23 mouse cellular contexts compared by ENCODE assay signal in genomic region chr2:169607787-169608186, GRCm38 (mm10). TPM values are rescaled to one million over a fixed set of nuclear protein-coding genes. Genes with fewer than 3 reads are reported as not detected.
DNase-seq lines count a peak whose midpoint lies in the region; ATAC-seq and TF ChIP-seq lines count a peak whose summit lies in the region.
"Had no signal": no experiment of that assay in that cellular context is flagged by ENCODE, and none has a peak within 500 bp of the region (broad histone marks: within the 10 kb centered on the region; RNA-seq: fewer than 3 reads in every experiment).

No protein-coding gene starts in this region.

- H3K9ac ChIP-seq in heart, embryonic 12.5 days: no peak overlapping the region
- H3K9ac ChIP-seq: kidney, embryonic 15.5 days had no signal

- TF ChIP-seq CTCF in lung, adult 2 months (IDR thresholded peaks at IDR 0.05; ENCODE audit: insufficient read depth, low read length): no peak

- H3K27me3 ChIP-seq in heart, embryonic 12.5 days (replicated peaks): peaks cover 7% of the 10 kb centered on the region; the same call in 1 of the 2 replicates
- H3K27me3 ChIP-seq: CH12.LX; kidney, embryonic 15.5 days had no signal

- no peak for ATAC-seq in heart, embryonic 12.5 days (ENCODE audit: insufficient number of reproducible peaks, low FRiP score)
- ATAC-seq: hindbrain, postnatal 0 days; midbrain, embryonic 16.5 days had no signal

- DNase-seq in heart, postnatal 14 days: no peak
- DNase-seq in fibroblast of lung, adult 2 months (ENCODE audit: low read depth): peak; percentile 34
- DNase-seq in lung, adult 2 months: peak; percentile 21
- peak; percentile 46 for DNase-seq in lung, postnatal 36 days
- no peak for DNase-seq in cerebellum, adult 9-10 months
- DNase-seq in right cerebral cortex, adult 2 months (ENCODE audit: low spot score in 2 of 2): no peak
- no peak for DNase-seq in spleen, postnatal 36 days (ENCODE audit: low spot score in 2 of 2)
- DNase-seq: adrenal gland, adult 2 months; cerebellum, postnatal 25 days; gastrocnemius, postnatal 10 days; heart, adult 2 months; heart, postnatal 36 days; thymus, postnatal 4 days had no signal

- H3K27ac ChIP-seq in heart, embryonic 12.5 days (ENCODE audit: poor library complexity, severe bottlenecking): 0 out of 2 replicates have a peak overlapping the region, but pooled peaks have one; percentile 10
- H3K27ac ChIP-seq: heart, adult 2 months; kidney, embryonic 15.5 days; left cerebral cortex, adult 2 months had no signal

- H3K9me3 ChIP-seq in heart, embryonic 12.5 days (replicated peaks): no peaks in the 10 kb centered on the region
- H3K9me3 ChIP-seq: kidney, embryonic 15.5 days had no signal

- H3K36me3 ChIP-seq in heart, embryonic 12.5 days: no peaks in the 10 kb centered on the region
- H3K36me3 ChIP-seq: kidney, embryonic 15.5 days had no signal

- 21% methylated on average over 2 of the region's 2 CpGs for WGBS in heart, embryonic 12.5 days
- 11% methylated on average over 2 of the region's 2 CpGs for WGBS in lung, adult 2 months

- intact Hi-C loops in heart, postnatal 14 days (cut with DNase I): no loop called here

- no peak for TF ChIP-seq POLR2A in lung, adult 2 months (IDR thresholded peaks at IDR 0.05; ENCODE audit: borderline replicate concordance, extremely low read depth, low read depth, low read length)

- no peak overlapping the region for H3K4me3 ChIP-seq in heart, embryonic 12.5 days
- no peak overlapping the region for H3K4me3 ChIP-seq in lung, adult 2 months (replicated peaks; ENCODE audit: extremely low read depth, low read depth, low read length)
- H3K4me3 ChIP-seq: heart, adult 2 months; kidney, embryonic 15.5 days; left cerebral cortex, adult 2 months had no signal

- H3K4me2 ChIP-seq in heart, embryonic 12.5 days: no peak overlapping the region
- H3K4me2 ChIP-seq: kidney, embryonic 15.5 days had no signal

- H3K4me1 ChIP-seq in heart, embryonic 12.5 days (replicated peaks): peaks cover 16% of the 10 kb centered on the region
- no peaks in the 10 kb centered on the region; the same call in 1 of the 2 replicates for H3K4me1 ChIP-seq in lung, adult 2 months (ENCODE audit: control insufficient read depth, insufficient read depth, low read length)

RNA-seq across cellular contexts. Expression of gene Gm11011, which starts 20.2 kb away (rescaled TPM):
- polyA plus RNA-seq in heart, embryonic 12.5 days (2016; fragmentation: Nextera tagmentation; extraction: Ambion mirVana): not detected in 2 replicates
- not detected for total RNA-seq in heart, postnatal 14 days (2021)
- not detected in 2 replicates for polyA plus RNA-seq in lung, adult 2 months (2012; rRNA removed)
- total RNA-seq: adrenal gland, adult 2 months; CH12.LX; gastrocnemius, postnatal 10 days; heart, adult 2 months; heart, postnatal 36 days; hindbrain, postnatal 0 days; left cerebral cortex, adult 2 months; megakaryocyte-erythroid progenitor cell, adult 5-6 weeks had no signal
- polyA plus RNA-seq: adrenal gland, adult 2 months; embryonic facial prominence, embryonic 11.5 days; heart, adult 2 months; hindbrain, postnatal 0 days; kidney, embryonic 15.5 days; limb, embryonic 11.5 days; liver, embryonic 16.5 days; midbrain, embryonic 16.5 days had no signal

RNA-seq across cellular contexts. Expression of gene Tshz2, which starts 25.0 kb away (rescaled TPM):
- polyA plus RNA-seq in heart, embryonic 12.5 days (2016; fragmentation: Nextera tagmentation; extraction: Ambion mirVana): 5.6 and 5.8 TPM in 2 replicates
- total RNA-seq in heart, postnatal 14 days (2021): 10 to 100 TPM; 15.5 to 17.8 TPM
- 6.2 and 8.4 TPM in 2 replicates for polyA plus RNA-seq in lung, adult 2 months (2012; rRNA removed)
- total RNA-seq: CH12.LX; megakaryocyte-erythroid progenitor cell, adult 5-6 weeks had no signal

Comparison
In these comparisons a context has a peak if more than half of its experiments do, and no peak if none do; other contexts are left out.
1. DNase-seq: peak in fibroblast of lung, adult 2 months (single experiment), lung, adult 2 months (single experiment) and lung, postnatal 36 days (single experiment); none in heart, postnatal 14 days (0 of 2), cerebellum, adult 9-10 months (single experiment), right cerebral cortex, adult 2 months (0 of 2) and spleen, postnatal 36 days (0 of 2).